ENCODE assay signal across 16 mouse cellular contexts in the genomic region with DNA sequence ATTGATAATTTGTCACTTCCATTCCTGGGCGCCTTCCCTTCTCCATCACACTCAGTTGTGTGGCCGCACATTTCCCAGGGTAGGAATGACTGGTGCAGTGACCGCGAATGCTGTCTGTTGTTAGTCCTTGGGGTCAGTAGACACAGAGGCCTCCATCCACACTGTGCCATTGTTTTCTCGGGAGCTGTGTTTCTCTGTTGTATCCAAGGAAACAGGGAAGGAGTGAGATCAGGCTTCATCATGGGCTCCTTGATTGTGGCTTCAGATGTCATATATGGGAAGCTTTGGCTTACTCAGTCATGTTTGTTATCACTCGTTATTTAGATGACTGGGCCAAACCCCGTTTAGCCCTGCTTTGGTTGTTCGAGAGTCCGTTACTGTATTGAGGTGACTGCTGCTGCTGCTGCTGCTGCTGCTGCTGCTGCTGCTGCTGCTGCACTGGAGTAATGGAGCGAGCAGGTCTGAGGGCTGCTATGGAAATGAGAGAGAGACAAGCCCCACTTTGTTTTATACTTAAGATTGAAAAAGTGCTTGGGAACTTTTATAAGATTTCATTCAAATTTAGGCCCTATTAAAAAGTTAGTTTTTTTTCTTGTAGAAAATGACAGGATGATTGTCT. TPM values are rescaled to one million over a fixed set of nuclear protein-coding genes. Genes with fewer than 3 reads are reported as not detected.
DNase-seq lines count a peak whose midpoint lies in the region; ATAC-seq lines count a peak whose summit lies in the region.
"Had no signal": no experiment of that assay in that cellular context is flagged by ENCODE, and none has a peak within 500 bp of the region (broad histone marks: within the 10 kb centered on the region; RNA-seq: fewer than 3 reads in every experiment).

No protein-coding gene starts in this region.

- H3K4me2 ChIP-seq in embryonic facial prominence, embryonic 11.5 days (ENCODE audit: low read depth, low read length), result no peak overlapping the region
- H3K4me2 ChIP-seq in midbrain, embryonic 12.5 days (replicated peaks), result peak overlapping the region; percentile 23
- 0 out of 2 replicates have a peak overlapping the region, but pooled peaks have one; percentile 5 for H3K4me2 ChIP-seq in neural tube, embryonic 15.5 days
- H3K4me2 ChIP-seq in intestine, embryonic 16.5 days (ENCODE audit: low read depth, low read length), result no peak overlapping the region
- H3K4me2 ChIP-seq: liver, embryonic 15.5 days had no signal

- H3K36me3 ChIP-seq in embryonic facial prominence, embryonic 11.5 days (replicated peaks; ENCODE audit: control insufficient read depth, insufficient read depth, low read depth, low read length), result no peaks in the 10 kb centered on the region
- H3K36me3 ChIP-seq in embryonic facial prominence, embryonic 10.5 days (replicated peaks), result peaks cover 29% of the 10 kb centered on the region
- H3K36me3 ChIP-seq in hindbrain, embryonic 10.5 days, result peaks cover 29% of the 10 kb centered on the region
- H3K36me3 ChIP-seq in midbrain, embryonic 12.5 days, result 0 out of 2 replicates have a peak, but pooled peaks cover 7% of the 10 kb centered on the region
- H3K36me3 ChIP-seq in neural tube, embryonic 15.5 days, result peaks cover 4% of the 10 kb centered on the region; the same call in 1 of the 2 replicates
- no peaks in the 10 kb centered on the region for H3K36me3 ChIP-seq in intestine, embryonic 16.5 days (ENCODE audit: control insufficient read depth, insufficient read depth, low read length)

- H3K4me3 ChIP-seq in embryonic facial prominence, embryonic 11.5 days (ENCODE audit: low read depth, low read length), result no peak overlapping the region
- no peak overlapping the region for H3K4me3 ChIP-seq in embryonic facial prominence, embryonic 10.5 days
- 0 out of 2 replicates have a peak overlapping the region, but pooled peaks have one; percentile 11 for H3K4me3 ChIP-seq in hindbrain, embryonic 10.5 days
- H3K4me3 ChIP-seq in midbrain, embryonic 12.5 days, result no peak overlapping the region
- no peak overlapping the region for H3K4me3 ChIP-seq in neural tube, embryonic 15.5 days (replicated peaks)
- no peak overlapping the region for H3K4me3 ChIP-seq in intestine, embryonic 16.5 days (ENCODE audit: low read length)
- H3K4me3 ChIP-seq: liver, embryonic 15.5 days had no signal

- H3K9ac ChIP-seq in embryonic facial prominence, embryonic 11.5 days (replicated peaks; ENCODE audit: low read length), result no peak overlapping the region
- H3K9ac ChIP-seq in midbrain, embryonic 12.5 days (replicated peaks), result peak overlapping the region; percentile 20; the same call in 1 of the 2 replicates
- no peak overlapping the region for H3K9ac ChIP-seq in neural tube, embryonic 15.5 days (replicated peaks)
- H3K9ac ChIP-seq in intestine, embryonic 16.5 days (ENCODE audit: low read depth, low read length), result no peak overlapping the region
- H3K9ac ChIP-seq: liver, embryonic 15.5 days had no signal

- no peaks in the 10 kb centered on the region for H3K4me1 ChIP-seq in embryonic facial prominence, embryonic 11.5 days (ENCODE audit: control insufficient read depth, insufficient read depth, low read length)
- H3K4me1 ChIP-seq in embryonic facial prominence, embryonic 10.5 days, result peaks cover 11% of the 10 kb centered on the region
- peaks cover 35% of the 10 kb centered on the region for H3K4me1 ChIP-seq in hindbrain, embryonic 10.5 days (replicated peaks)
- H3K4me1 ChIP-seq in midbrain, embryonic 12.5 days, result peaks cover 21% of the 10 kb centered on the region
- peaks cover 13% of the 10 kb centered on the region for H3K4me1 ChIP-seq in neural tube, embryonic 15.5 days
- peaks cover 3% of the 10 kb centered on the region; the same call in 1 of the 2 replicates for H3K4me1 ChIP-seq in intestine, embryonic 16.5 days (ENCODE audit: control insufficient read depth, insufficient read depth, low read length)

- H3K27ac ChIP-seq in embryonic facial prominence, embryonic 11.5 days (replicated peaks; ENCODE audit: low read depth, low read length), result no peak overlapping the region
- no peak overlapping the region for H3K27ac ChIP-seq in embryonic facial prominence, embryonic 10.5 days (replicated peaks)
- H3K27ac ChIP-seq in hindbrain, embryonic 10.5 days, result peak overlapping the region; percentile 73
- no peak overlapping the region for H3K27ac ChIP-seq in midbrain, embryonic 12.5 days (replicated peaks)
- H3K27ac ChIP-seq in neural tube, embryonic 15.5 days (replicated peaks), result no peak overlapping the region
- no peak overlapping the region for H3K27ac ChIP-seq in intestine, embryonic 16.5 days (ENCODE audit: low read length)
- H3K27ac ChIP-seq: liver, embryonic 15.5 days had no signal

- 0 out of 2 replicates have a peak, but pooled peaks have one; percentile 34 for ATAC-seq in embryonic facial prominence, embryonic 11.5 days (replicated peaks; ENCODE audit: insufficient number of reproducible peaks, low FRiP score, low TSS enrichment, low read depth)
- peak; percentile 77; the same call in 1 of the 2 replicates for ATAC-seq in midbrain, embryonic 12.5 days (ENCODE audit: low FRiP score, low read depth)
- no peak; the same call in 1 of the 2 replicates for ATAC-seq in neural tube, embryonic 15.5 days (ENCODE audit: low FRiP score)
- ATAC-seq in intestine, embryonic 16.5 days, result no peak

- 57% methylated on average over 10 of the region's 10 CpGs for WGBS in embryonic facial prominence, embryonic 11.5 days
- WGBS in embryonic facial prominence, embryonic 10.5 days, result 65% methylated on average over 10 of the region's 10 CpGs
- 35% methylated on average over 10 of the region's 10 CpGs for WGBS in hindbrain, embryonic 10.5 days
- WGBS in midbrain, embryonic 12.5 days, result 26% methylated on average over 10 of the region's 10 CpGs
- 30% methylated on average over 10 of the region's 10 CpGs for WGBS in neural tube, embryonic 15.5 days
- 65% methylated on average over 10 of the region's 10 CpGs for WGBS in intestine, embryonic 16.5 days

- no peaks in the 10 kb centered on the region for H3K27me3 ChIP-seq in embryonic facial prominence, embryonic 11.5 days (ENCODE audit: control insufficient read depth, insufficient read depth, low read length)
- no peaks in the 10 kb centered on the region for H3K27me3 ChIP-seq in embryonic facial prominence, embryonic 10.5 days (replicated peaks; ENCODE audit: low read depth, poor library complexity, severe bottlenecking)
- no peaks in the 10 kb centered on the region for H3K27me3 ChIP-seq in hindbrain, embryonic 10.5 days (ENCODE audit: insufficient read depth, poor library complexity, severe bottlenecking)
- no peaks in the 10 kb centered on the region for H3K27me3 ChIP-seq in midbrain, embryonic 12.5 days
- H3K27me3 ChIP-seq in neural tube, embryonic 15.5 days (replicated peaks), result no peaks in the 10 kb centered on the region
- no peaks in the 10 kb centered on the region for H3K27me3 ChIP-seq in intestine, embryonic 16.5 days (replicated peaks; ENCODE audit: control insufficient read depth, insufficient read depth, low read length)
- H3K27me3 ChIP-seq: liver, embryonic 15.5 days had no signal

- no peak for DNase-seq in embryonic facial prominence, embryonic 11.5 days (ENCODE audit: low spot score)
- DNase-seq in embryonic facial prominence, embryonic 10.5 days (ENCODE audit: low spot score), result no peak
- peak; percentile 54 for DNase-seq in hindbrain, embryonic 10.5 days (ENCODE audit: low spot score)
- DNase-seq in T-cell, adult 2 months (ENCODE audit: low spot score), result no peak
- no peak for DNase-seq in lung, postnatal 4 days
- DNase-seq: adrenal gland, postnatal 25 days; cerebellum, adult 18-20 months; heart, adult 18-20 months; heart, postnatal 14 days; kidney, adult 18-20 months; left cerebral cortex, postnatal 4 days; right cerebral cortex, postnatal 14 days had no signal

- no peaks in the 10 kb centered on the region for H3K9me3 ChIP-seq in embryonic facial prominence, embryonic 11.5 days (replicated peaks; ENCODE audit: control insufficient read depth, low read length)
- no peaks in the 10 kb centered on the region for H3K9me3 ChIP-seq in embryonic facial prominence, embryonic 10.5 days
- no peaks in the 10 kb centered on the region for H3K9me3 ChIP-seq in hindbrain, embryonic 10.5 days
- no peaks in the 10 kb centered on the region for H3K9me3 ChIP-seq in midbrain, embryonic 12.5 days
- H3K9me3 ChIP-seq in neural tube, embryonic 15.5 days (replicated peaks), result no peaks in the 10 kb centered on the region
- no peaks in the 10 kb centered on the region for H3K9me3 ChIP-seq in intestine, embryonic 16.5 days (ENCODE audit: control insufficient read depth, low read length)
- H3K9me3 ChIP-seq: liver, embryonic 15.5 days had no signal

RNA-seq across cellular contexts. Expression of a gene that starts 17.5 kb away (rescaled TPM):
- 17.7 and 20.5 TPM in 2 replicates for polyA plus RNA-seq in embryonic facial prominence, embryonic 11.5 days (2014; fragmentation: Nextera tagmentation; extraction: Ambion mirVana)
- 14.5 and 17.5 TPM in 2 replicates for polyA plus RNA-seq in embryonic facial prominence, embryonic 10.5 days (2016; fragmentation: Nextera tagmentation; extraction: Ambion mirVana)
- polyA plus RNA-seq in hindbrain, embryonic 10.5 days (2016; fragmentation: Nextera tagmentation; extraction: Ambion mirVana), result 13.9 and 17.4 TPM in 2 replicates
- polyA plus RNA-seq in midbrain, embryonic 12.5 days (2016; fragmentation: Nextera tagmentation; extraction: Ambion mirVana), result 19.3 and 23.0 TPM in 2 replicates
- 15.2 and 17.2 TPM in 2 replicates for polyA plus RNA-seq in neural tube, embryonic 15.5 days (2015; fragmentation: Nextera tagmentation; extraction: Ambion mirVana)
- polyA plus RNA-seq in intestine, embryonic 16.5 days (2015; fragmentation: Nextera tagmentation; extraction: Ambion mirVana), result 4.7 and 10.1 TPM in 2 replicates

Comparison
In these comparisons a context has a peak if more than half of its experiments do, and no peak if none do; other contexts are left out.
1. ATAC-seq: peak in embryonic facial prominence, embryonic 11.5 days (single experiment) and midbrain, embryonic 12.5 days (single experiment); none in neural tube, embryonic 15.5 days (single experiment) and intestine, embryonic 16.5 days (single experiment).
2. H3K4me2 ChIP-seq: peak in midbrain, embryonic 12.5 days (single experiment) and neural tube, embryonic 15.5 days (single experiment); none in embryonic facial prominence, embryonic 11.5 days (single experiment) and intestine, embryonic 16.5 days (single experiment).